Mouse (Mus musculus) left cerebral cortex, postnatal 25 days (tissue): ENCODE results near the gene Gpr26. TPM values are rescaled to one million over a fixed set of nuclear protein-coding genes. Genes with fewer than 3 reads are reported as not detected.

Source experiments
- DNase-seq, 2 experiments: peaks; one replicate each; pipeline ENCODE4 v3.0.0; 2022; ENCODE audit warnings: low spot score in 2 of 2, mixed read lengths in 1 of 2
- intact Hi-C: fragments of 180-260 bp; cut with DNase I; formaldehyde crosslinking; loops from one replicate; pipeline ENCODE4 v1.15.1; 2025
- total RNA-seq, 2 experiments: library from RNA; stranded (reverse); gene quantifications; 2 replicates each; pipeline ENCODE4 v1.2.3; 2021

Gene Gpr26
- total RNA-seq, 2 experiments from 2014 or later, result 122 to 132 TPM

GRCm38 (mm10) chr7:132015193-132015592, 48.9 kb downstream of the Gpr26 start:
- intact Hi-C loops, result no loop called here

DNA sequence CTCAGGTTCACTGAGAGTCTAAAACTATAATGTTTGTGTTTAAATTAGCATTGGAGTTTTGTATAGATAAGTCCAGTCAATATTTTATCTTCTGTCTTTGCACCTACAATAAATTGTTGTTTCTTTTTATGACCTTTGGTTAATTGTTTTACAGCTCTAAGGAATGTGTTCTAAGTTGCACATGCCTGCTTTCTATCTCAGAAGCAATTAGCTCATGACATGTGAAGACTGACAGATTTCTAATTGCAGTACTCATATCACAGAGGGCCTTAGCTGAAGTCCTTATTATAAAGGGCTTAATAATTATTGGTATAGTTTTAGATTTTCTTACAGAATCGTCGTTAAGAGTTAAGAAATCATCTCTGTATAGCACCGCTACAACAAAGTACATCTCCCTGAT, 49.7 kb downstream of the Gpr26 start:
- intact Hi-C loops, result no loop called here
- DNase-seq, result no peak

More at GRCm38 (mm10) chr7:132015193-132015592, 48.9 kb downstream of the Gpr26 start:
- no peak for DNase-seq

- DNase-seq, result no peak
- intact Hi-C loops, result no loop called here
These were observed 59.3 kb downstream of the Gpr26 start for GRCm38 (mm10) chr7:132025591-132025990.

DNA sequence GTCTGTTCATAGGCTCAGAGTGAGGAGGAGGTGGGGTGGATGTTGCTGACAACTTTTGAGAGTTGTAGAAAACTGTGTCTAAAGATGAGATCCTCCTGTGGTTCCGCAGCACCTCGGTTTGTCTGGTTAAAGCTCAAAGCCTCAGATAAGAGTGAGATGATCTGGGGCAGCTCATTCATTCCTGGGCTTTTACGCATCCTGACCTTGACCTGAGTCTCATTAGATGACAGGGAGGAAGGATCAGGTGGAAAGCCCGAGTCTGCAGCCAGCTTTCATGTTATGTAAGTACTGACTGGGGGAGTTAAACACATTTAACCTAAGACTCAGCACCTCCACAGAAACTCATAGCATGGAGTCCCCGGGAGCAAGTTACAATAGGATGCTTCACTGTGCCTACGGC, 60.4 kb downstream of the Gpr26 start:
- peak in 1 of 2 experiments; percentile 27 for DNase-seq
- intact Hi-C loops, result no loop called here

- peak in 1 of 2 experiments; percentile 66 for DNase-seq
- intact Hi-C loops, result no loop called here
These were observed 65.8 kb downstream of the Gpr26 start for GRCm38 (mm10) chr7:132031940-132032531.

Other genes with a start within 250 kb of the Gpr26 start
- 1 to 10 TPM; 3.9 to 4.2 TPM for gene Cpxm2, start 188.3 kb downstream of the Gpr26 start, total RNA-seq